Comparison of ENCODE assay signal across 7 mouse cellular contexts in genomic region chrX:20548011-20548879, GRCm38 (mm10). TPM values are rescaled to one million over a fixed set of nuclear protein-coding genes. Genes with fewer than 3 reads are reported as not detected.
DNase-seq lines count a peak whose midpoint lies in the region; ATAC-seq lines count a peak whose summit lies in the region.

No protein-coding gene starts in this region.

- no peak overlapping the region for H3K9ac ChIP-seq in embryonic facial prominence, embryonic 15.5 days
- peak overlapping the region; percentile 59 for H3K9ac ChIP-seq in hindbrain, embryonic 16.5 days (ENCODE audit: low read depth, low read length)
- H3K9ac ChIP-seq in limb, embryonic 13.5 days: peak overlapping the region; percentile 54
- H3K9ac ChIP-seq in midbrain, embryonic 14.5 days (replicated peaks; ENCODE audit: low read length): peak overlapping the region; percentile 53

- WGBS in embryonic facial prominence, embryonic 15.5 days: 11% methylated on average over 24 of the region's 24 CpGs
- WGBS in hindbrain, embryonic 16.5 days: 18% methylated on average over 22 of the region's 24 CpGs
- 21% methylated on average over 24 of the region's 24 CpGs for WGBS in limb, embryonic 13.5 days
- 19% methylated on average over 23 of the region's 24 CpGs for WGBS in midbrain, embryonic 14.5 days

- no peaks in the 10 kb centered on the region for H3K27me3 ChIP-seq in embryonic facial prominence, embryonic 15.5 days
- no peaks in the 10 kb centered on the region for H3K27me3 ChIP-seq in hindbrain, embryonic 16.5 days (replicated peaks; ENCODE audit: control insufficient read depth, insufficient read depth, low read length)
- no peaks in the 10 kb centered on the region for H3K27me3 ChIP-seq in limb, embryonic 13.5 days
- H3K27me3 ChIP-seq in midbrain, embryonic 14.5 days (ENCODE audit: control insufficient read depth, insufficient read depth, low read length): no peaks in the 10 kb centered on the region

- ATAC-seq in embryonic facial prominence, embryonic 15.5 days (ENCODE audit: insufficient number of reproducible peaks, low FRiP score, low TSS enrichment, low read depth): no peak
- peak; percentile 63 for ATAC-seq in hindbrain, embryonic 16.5 days
- peak; percentile 61; the same call in 1 of the 2 replicates for ATAC-seq in limb, embryonic 13.5 days (ENCODE audit: low FRiP score, low read depth)
- ATAC-seq in midbrain, embryonic 14.5 days (ENCODE audit: low FRiP score, low TSS enrichment): peak; percentile 58; the same call in 1 of the 2 replicates

- no peak overlapping the region for H3K27ac ChIP-seq in embryonic facial prominence, embryonic 15.5 days (replicated peaks)
- no peak overlapping the region for H3K27ac ChIP-seq in hindbrain, embryonic 16.5 days (ENCODE audit: low read depth, low read length)
- no peak overlapping the region; the same call in 1 of the 2 replicates for H3K27ac ChIP-seq in limb, embryonic 13.5 days
- no peak overlapping the region for H3K27ac ChIP-seq in midbrain, embryonic 14.5 days (replicated peaks; ENCODE audit: low read depth, low read length)

- peak overlapping the region; percentile 34 for H3K4me3 ChIP-seq in embryonic facial prominence, embryonic 15.5 days (replicated peaks)
- peak overlapping the region; percentile 42 for H3K4me3 ChIP-seq in hindbrain, embryonic 16.5 days (ENCODE audit: low read length)
- H3K4me3 ChIP-seq in limb, embryonic 13.5 days: peak overlapping the region; percentile 37
- peak overlapping the region; percentile 36 for H3K4me3 ChIP-seq in midbrain, embryonic 14.5 days (replicated peaks; ENCODE audit: low read depth, low read length)

- DNase-seq in Muller cell, postnatal 12 days (ENCODE audit: inconsistent ontology term): peak; percentile 37
- DNase-seq in adrenal gland, postnatal 25 days: peak; percentile 29
- DNase-seq in midbrain, embryonic 14.5 days: peak; percentile 56
- no peak for DNase-seq in spleen, postnatal 10 days (ENCODE audit: low spot score in 2 of 2)

- H3K4me1 ChIP-seq in embryonic facial prominence, embryonic 15.5 days: no peaks in the 10 kb centered on the region
- no peaks in the 10 kb centered on the region for H3K4me1 ChIP-seq in hindbrain, embryonic 16.5 days (ENCODE audit: control insufficient read depth, insufficient read depth, low read depth, low read length)
- no peaks in the 10 kb centered on the region for H3K4me1 ChIP-seq in limb, embryonic 13.5 days
- H3K4me1 ChIP-seq in midbrain, embryonic 14.5 days (ENCODE audit: control insufficient read depth, insufficient read depth, low read length): no peaks in the 10 kb centered on the region

- no peaks in the 10 kb centered on the region for H3K36me3 ChIP-seq in embryonic facial prominence, embryonic 15.5 days
- H3K36me3 ChIP-seq in hindbrain, embryonic 16.5 days (ENCODE audit: control insufficient read depth, insufficient read depth, low read length): no peaks in the 10 kb centered on the region
- no peaks in the 10 kb centered on the region for H3K36me3 ChIP-seq in limb, embryonic 13.5 days
- no peaks in the 10 kb centered on the region for H3K36me3 ChIP-seq in midbrain, embryonic 14.5 days (ENCODE audit: control insufficient read depth, insufficient read depth, low read length)

- H3K4me2 ChIP-seq in embryonic facial prominence, embryonic 15.5 days (replicated peaks): peak overlapping the region; percentile 53
- peak overlapping the region; percentile 68 for H3K4me2 ChIP-seq in hindbrain, embryonic 16.5 days (ENCODE audit: low read length)
- H3K4me2 ChIP-seq in limb, embryonic 13.5 days (replicated peaks): peak overlapping the region; percentile 64
- H3K4me2 ChIP-seq in midbrain, embryonic 14.5 days (ENCODE audit: low read length): peak overlapping the region; percentile 60

- H3K9me3 ChIP-seq in embryonic facial prominence, embryonic 15.5 days (replicated peaks): no peaks in the 10 kb centered on the region
- no peaks in the 10 kb centered on the region for H3K9me3 ChIP-seq in hindbrain, embryonic 16.5 days (ENCODE audit: control insufficient read depth, low read length)
- no peaks in the 10 kb centered on the region for H3K9me3 ChIP-seq in limb, embryonic 13.5 days
- no peaks in the 10 kb centered on the region for H3K9me3 ChIP-seq in midbrain, embryonic 14.5 days (ENCODE audit: control insufficient read depth, low read length)

RNA-seq across cellular contexts. Expression of gene Rgn, which starts 1.3 kb away (rescaled TPM):
- 3.3 and 7.5 TPM in 2 replicates for total RNA-seq in adrenal gland, postnatal 25 days (2021)
- polyA plus RNA-seq in embryonic facial prominence, embryonic 15.5 days (2015; fragmentation: Nextera tagmentation; extraction: Ambion mirVana): 0.29 and 0.30 TPM in 2 replicates
- polyA plus RNA-seq in hindbrain, embryonic 16.5 days (2015; fragmentation: Nextera tagmentation; extraction: Ambion mirVana): 0.54 and 0.93 TPM in 2 replicates
- polyA plus RNA-seq in limb, embryonic 13.5 days (2015; fragmentation: Nextera tagmentation; extraction: Ambion mirVana): 0.75 and 1.1 TPM in 2 replicates
- polyA plus RNA-seq in midbrain, embryonic 14.5 days (2014; fragmentation: Nextera tagmentation; extraction: Ambion mirVana): 0.49 and 0.86 TPM in 2 replicates

Comparison
In these comparisons a context has a peak if more than half of its experiments do, and no peak if none do; other contexts are left out.
1. DNase-seq: peak in Muller cell, postnatal 12 days (single experiment), adrenal gland, postnatal 25 days (single experiment) and midbrain, embryonic 14.5 days (single experiment); none in spleen, postnatal 10 days (0 of 2).
2. Peak in every context shown above with its lines, with median percentiles within 50 percentile points of each other: H3K4me2 ChIP-seq and H3K4me3 ChIP-seq.